Mouse (Mus musculus) gastrocnemius, adult 8-10 months (tissue): ENCODE results near the gene Rpl6. TPM values are rescaled to one million over a fixed set of nuclear protein-coding genes. Genes with fewer than 3 reads are reported as not detected.
"Not testable (repeated sequence)": the region's sequence is repeated elsewhere in the genome, so short reads cannot be mapped to it uniquely, and the experiment has no call there.

Source experiments
- DNase-seq, 2 experiments: peaks; one replicate each; pipeline ENCODE4 v3.0.0; 2022; ENCODE audit warnings: low spot score in 2 of 2
- total RNA-seq, 4 experiments: library from RNA; stranded (reverse); gene quantifications; 2 replicates each; pipeline ENCODE4 v1.2.4; 2022

The Rpl6 gene
- total RNA-seq, 4 experiments from 2014 or later: 405 to 594 (median 505) TPM

GRCm38 (mm10) chr5:121196764-121197163 lies 7.5 kb upstream of the Rpl6 start:
- DNase-seq: no peak

- DNase-seq: no peak
These were observed 6.9 kb upstream of the Rpl6 start for GRCm38 (mm10) chr5:121197337-121197736.

DNA sequence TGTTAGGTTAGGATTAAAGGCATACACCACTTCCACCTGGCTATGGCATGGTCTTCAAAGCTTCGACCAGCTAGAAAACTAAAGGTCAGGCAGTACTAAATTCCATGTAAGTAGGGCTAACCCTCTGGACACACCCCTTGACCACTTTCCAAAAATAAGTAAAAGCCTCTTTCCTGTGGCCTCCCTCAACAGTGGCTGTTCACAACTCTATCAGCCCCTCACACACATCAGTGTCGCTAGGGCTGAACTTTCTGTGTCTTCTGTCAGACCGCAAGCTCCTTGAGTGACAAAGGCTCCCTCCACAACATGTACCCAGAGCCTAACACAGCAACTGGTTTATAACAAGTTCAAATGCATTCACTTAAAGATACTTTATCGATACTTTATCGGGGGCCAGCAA lies 5.9 kb upstream of the Rpl6 start:
- no peak for DNase-seq

- DNase-seq: no peak
These were observed 2.5 kb upstream of the Rpl6 start for GRCm38 (mm10) chr5:121201739-121202138.

DNA sequence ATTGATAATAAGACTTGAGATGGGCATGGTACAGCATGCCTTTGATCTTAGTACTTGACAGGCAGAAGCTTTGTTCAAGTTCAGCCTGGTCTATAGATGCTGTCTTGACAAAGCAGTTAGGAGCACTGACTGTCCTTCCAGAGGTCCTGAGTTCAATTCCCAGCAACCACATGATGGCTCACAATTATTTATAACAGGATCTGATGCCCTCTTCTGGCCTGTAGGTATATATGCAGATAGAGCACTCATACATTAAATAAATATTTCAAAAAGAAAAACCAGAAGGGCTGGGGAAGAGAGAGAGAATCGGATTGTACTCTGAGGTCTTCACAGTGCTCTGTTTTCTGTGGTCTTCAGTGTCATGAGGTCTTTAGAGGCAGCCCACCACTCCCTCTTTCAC lies 1.8 kb upstream of the Rpl6 start:
- DNase-seq: no peak

DNA sequence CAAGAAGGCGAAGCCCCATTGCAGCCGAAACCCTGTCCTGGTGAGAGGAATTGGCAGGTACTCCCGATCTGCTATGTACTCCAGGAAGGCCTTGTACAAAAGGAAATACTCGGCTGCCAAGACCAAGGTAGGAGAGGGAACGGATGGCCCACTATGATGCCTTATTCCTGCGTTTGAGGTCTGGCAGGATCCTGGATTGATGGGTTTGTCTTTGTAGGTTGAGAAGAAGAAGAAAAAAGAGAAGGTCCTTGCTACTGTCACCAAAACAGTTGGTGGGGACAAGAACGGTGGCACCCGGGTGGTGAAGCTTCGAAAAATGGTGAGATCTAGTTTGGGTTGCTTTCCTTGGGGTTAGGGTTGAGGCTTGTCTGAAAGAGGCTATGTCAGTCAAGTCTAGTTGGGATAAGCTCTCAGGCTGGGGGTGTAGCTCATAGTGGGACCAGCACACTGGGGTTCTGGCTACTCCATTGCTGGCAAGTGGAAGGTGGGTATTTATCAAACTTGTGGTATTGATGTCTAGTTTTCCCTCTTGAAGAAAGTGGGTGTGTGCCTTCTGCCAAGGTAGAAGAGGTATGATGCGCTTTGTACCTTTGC lies 1.4 kb downstream of the Rpl6 start:
- not testable (repeated sequence) for DNase-seq

- no peak for DNase-seq
These were observed 2.3 kb downstream of the Rpl6 start for GRCm38 (mm10) chr5:121206540-121206939.

DNA sequence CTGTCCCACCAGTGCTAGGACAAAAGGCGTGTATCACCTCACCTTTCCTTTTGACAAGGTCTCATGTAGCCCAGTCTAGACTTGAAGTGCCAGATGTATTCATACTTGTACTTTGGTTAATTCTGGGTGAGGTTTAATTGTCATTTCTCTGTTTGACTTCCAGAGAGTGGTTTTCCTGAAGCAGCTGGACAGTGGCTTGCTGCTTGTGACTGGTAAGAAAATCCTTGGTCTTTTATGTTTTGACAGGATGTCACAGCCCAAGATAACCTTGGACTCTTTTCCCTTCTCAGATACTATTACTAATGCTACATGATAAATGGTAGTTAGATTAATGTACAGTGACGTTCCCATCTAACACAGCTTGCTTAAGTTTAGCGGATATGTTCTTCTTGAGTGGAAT lies 2.7 kb downstream of the Rpl6 start:
- no peak for DNase-seq

DNA sequence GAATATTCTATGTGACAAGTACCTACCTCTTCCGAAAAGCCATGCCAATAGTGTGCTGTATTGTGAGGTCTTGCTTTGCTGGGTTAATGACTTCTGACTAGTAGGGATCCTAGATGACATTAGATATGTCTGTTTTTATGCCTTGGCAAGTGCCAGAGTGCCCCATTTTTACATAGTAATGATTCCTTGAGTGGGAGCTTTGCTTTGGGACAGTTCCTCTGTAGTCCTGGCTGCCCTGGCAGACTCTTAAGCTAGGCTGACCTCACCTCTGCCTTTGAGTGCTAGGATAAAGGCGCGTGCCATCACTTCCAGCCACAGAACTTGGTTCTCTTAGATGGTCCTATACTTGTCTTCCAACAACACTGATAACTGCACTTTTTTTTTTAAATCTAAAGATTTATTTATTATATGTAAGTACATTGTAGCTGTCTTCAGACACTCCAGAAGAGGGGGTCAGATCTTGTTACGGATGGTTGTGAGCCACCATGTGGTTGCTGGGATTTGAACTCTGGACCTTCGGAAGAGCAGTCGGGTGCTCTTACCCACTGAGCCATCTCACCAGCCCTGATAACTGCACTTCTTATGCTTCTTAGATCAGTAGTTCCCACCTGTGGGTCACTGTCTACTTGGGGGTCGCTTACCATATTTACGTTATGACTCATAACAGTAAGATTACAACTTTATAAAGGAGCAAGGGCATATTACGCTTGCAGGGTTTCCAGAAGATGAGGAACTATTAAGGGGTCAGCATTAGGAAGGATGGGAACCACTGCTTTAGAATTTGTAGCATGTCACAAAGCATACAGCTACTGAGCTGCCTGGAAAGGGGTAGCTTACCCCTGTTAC lies 5.7 kb downstream of the Rpl6 start:
- no peak for DNase-seq

- DNase-seq: no peak
These were observed 6.3 kb downstream of the Rpl6 start for GRCm38 (mm10) chr5:121210601-121210924.

- no peak for DNase-seq
These were observed 7.8 kb downstream of the Rpl6 start for GRCm38 (mm10) chr5:121212108-121212507.

GRCm38 (mm10) chr5:121214707-121215106 lies 10.4 kb downstream of the Rpl6 start:
- no peak for DNase-seq

DNA sequence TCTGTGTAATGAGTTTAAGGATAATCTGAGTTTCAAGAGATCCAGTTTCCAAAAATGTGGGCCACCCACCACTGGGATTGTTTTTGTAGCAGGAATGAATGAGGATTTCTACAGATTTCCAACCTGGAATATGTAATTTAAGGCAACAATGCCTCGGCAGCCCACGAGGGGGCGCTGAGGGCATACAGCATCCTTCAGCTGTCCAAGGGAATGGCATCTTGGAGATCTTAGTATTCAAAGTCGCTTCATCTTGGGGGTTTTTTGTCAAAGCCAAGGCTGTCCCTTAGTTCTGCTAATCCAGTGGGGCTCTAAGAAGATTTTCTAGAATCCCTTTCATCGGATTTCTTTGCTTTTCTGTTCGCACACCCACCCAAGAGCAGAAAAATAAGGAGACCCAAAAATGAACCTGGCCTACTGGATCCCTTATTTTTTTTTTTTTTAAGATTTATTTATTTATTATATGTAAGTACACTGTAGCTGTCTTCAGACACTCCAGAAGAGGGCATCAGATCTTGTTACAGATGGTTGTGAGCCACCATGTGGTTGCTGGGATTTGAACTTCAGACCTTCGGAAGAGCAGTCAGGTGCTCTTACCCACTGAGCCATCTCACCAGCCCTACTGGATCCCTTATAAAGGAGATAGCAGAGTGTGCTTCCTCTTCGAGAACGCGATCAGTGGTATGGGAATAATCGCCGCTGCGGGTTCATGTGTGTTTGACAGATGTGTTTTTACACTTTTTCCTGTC lies 11.3 kb downstream of the Rpl6 start:
- DNase-seq: peak; percentile 47

- no peak for DNase-seq
These were observed 11.8 kb downstream of the Rpl6 start for GRCm38 (mm10) chr5:121216126-121216446.

DNA sequence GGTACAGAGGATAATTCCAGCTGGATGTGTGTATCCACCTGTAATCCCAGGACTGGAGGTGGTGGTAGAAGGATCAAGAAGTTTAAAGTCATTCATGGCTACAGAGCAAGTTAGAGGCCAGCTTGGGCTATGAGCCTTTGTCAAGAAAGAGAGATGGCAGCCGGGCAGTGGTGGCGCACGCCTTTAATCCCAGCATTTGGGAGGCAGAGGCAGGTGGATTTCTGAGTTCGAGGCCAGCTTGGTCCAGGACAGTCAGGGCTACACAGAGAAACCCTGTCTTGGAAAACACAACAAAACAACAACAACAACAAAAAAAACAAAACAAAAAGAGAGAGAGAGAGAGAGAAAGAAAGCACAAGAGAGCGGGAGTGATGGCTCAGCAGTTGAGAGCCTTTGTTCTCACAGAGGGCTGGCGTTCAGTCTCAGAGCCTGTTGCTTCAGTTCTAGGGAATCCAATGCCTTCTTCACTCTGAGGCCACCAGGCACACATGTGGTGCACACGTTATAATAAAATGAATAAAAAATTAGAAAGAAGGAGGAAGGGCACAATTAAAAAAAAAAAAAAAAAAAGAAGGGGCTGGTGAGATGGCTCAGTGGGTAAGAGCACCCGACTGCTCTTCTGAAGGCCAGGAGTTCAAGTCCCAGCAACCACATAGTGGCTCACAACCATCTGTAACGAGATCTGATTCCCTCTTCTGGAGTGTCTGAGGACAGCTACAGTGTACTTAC lies 12.5 kb downstream of the Rpl6 start:
- DNase-seq: not testable (repeated sequence)

- DNase-seq: no peak
These were observed 13.0 kb downstream of the Rpl6 start for GRCm38 (mm10) chr5:121217313-121217634.

DNA sequence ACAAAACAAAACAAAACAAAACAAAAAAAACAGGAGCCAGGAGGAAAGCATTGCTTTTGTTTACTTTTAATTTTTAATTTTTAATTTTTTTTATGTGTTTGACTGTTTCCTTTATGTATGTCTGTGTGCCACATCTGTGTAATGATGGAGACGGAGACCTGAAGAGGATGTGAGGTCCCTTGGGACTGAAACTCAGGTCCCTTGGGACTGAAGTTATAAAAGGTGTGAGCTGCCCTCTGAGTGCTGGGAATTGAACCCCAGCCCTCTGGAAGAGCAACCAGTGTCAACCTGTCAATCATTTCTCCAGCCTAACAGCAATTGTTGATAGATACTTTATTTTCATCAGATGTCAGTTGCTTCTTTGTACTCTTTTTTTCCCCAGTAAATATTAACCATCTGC lies 14.9 kb downstream of the Rpl6 start:
- no peak for DNase-seq

DNA sequence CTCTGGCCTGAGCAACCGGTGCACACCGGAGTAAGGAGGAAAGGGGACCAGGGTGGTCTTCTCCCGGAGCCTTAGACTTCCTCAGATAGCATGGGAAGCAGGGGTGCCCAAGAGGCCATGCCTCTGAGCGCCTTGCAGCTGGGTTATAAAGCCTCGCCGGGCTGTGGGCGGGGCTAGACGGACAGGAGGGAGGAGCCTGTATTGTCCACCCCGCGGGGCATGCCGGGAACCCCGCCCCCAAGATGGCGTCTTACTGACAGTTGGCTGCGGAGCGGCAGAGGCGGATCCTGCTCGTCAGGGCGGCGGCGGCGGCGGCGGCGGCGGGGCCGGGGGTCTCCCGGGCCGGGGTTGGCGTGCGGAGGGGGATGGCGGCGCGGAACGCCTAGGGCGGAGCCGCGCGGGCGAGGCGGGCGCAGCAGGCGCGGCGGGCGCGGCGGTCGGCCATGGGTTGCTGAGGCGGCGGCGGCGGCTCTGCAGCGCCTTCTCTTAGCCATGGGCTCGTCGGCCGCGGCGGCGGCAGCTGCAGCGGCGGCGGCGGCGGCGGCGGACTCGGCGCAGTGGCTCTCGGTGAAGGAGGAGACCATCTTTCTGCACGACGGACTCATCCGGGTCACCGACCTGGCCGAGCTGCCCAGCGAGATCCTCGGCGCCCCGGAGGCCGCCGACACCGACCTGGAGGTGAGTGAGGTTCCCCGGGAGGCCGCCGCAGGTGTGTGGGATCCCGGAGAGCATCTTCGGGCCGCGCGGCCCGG lies 15.9 kb downstream of the Rpl6 start, which contains the start of gene Hectd4:
TSS of gene Hectd4 (plus strand) at position 240 of the 752 bp plus-strand sequence.
- DNase-seq: peak; percentile 93 to 94

DNA sequence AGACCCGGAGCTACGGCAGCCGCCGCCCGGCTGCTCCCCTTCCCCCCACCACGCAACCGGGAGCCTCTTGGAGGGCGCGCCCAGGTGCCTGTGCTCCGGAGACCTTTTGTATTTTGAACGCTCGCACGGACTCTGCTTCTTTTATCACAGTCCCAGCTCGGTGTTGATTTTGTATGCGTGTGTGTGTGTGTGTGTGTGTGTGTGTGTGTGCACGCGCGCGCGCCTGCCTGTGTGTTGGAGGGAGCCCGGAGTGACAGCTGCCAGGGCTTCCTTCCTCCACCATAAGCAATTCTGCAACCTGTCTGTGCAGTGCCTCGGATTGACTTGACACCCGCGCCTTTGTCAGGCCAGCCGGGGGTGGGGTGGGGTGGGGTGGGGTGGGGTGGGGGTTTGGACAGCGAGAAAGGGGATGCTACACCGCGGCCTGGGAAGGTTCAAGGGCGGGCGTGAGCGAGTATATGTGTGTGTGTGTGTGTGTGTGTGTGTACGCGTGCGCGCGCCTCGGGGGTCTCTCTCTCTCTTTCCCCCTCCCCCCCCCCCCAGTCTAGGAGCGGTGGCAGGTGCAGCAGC lies 16.5 kb downstream of the Rpl6 start:
- peak in 1 of 2 experiments; percentile 7 for DNase-seq

GRCm38 (mm10) chr5:121221328-121221850 lies 17.1 kb downstream of the Rpl6 start:
- no peak for DNase-seq

DNA sequence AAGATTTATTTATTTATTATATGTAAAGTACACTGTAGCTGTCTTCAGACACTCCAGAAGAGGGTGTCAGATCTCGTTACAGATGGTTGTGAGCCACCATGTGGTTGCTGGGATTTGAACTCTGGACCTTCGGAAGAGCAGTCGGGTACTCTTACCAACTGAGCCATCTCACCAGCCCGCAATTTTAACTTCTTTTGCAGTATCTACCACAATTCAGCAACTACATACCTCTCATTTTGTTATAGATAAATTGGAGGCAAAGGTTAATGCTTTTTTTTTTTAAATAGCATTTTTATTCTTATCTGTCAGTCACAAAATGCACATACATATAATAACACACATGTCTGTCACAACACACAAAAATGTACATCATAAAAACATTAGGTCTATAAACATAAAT lies 19.7 kb downstream of the Rpl6 start:
- DNase-seq: not testable (repeated sequence)
